32 mouse cellular contexts compared by ENCODE assay signal in the genomic region with DNA sequence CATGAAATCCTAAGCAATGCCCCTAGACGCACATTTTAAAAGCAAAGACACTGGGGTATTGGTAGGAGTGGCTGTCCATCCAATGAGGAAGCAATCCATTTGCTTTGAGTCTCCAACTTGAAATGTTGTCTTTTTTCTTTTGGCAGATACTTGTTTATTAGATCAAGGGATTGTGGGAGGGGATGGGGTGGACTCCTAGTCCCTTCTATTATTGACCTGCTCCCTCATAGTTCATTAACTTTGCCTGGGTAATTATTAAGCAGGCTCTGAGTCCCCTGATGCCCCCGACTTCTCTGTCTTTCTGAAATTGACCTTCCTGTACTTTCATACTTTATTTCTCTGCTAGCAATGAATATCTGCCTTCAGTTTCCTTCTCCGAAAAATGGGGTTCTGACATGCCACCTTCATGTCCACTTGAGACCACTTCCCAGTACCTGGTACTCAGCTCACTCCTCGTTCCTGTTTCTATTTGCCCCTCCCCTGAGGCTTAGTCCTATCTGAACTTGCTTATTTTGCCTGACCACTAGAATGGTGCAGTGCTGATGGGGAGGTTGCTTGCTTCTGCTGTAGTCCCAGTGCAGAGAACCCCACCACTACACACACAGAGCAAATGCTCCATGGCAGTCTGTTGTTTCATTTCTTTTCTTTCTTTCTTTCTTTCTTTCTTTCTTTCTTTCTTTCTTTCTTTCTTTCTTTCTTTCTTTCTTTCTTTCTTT. TPM values are rescaled to one million over a fixed set of nuclear protein-coding genes. Genes with fewer than 3 reads are reported as not detected.
DNase-seq lines count a peak whose midpoint lies in the region; ATAC-seq and TF ChIP-seq lines count a peak whose summit lies in the region.
"Had no signal": no experiment of that assay in that cellular context is flagged by ENCODE, and none has a peak within 500 bp of the region (broad histone marks: within the 10 kb centered on the region; RNA-seq: fewer than 3 reads in every experiment).

No protein-coding gene starts in this region.

- no peak overlapping the region for H3K4me2 ChIP-seq in stomach, embryonic 15.5 days
- no peak overlapping the region for H3K4me2 ChIP-seq in stomach, postnatal 0 days (replicated peaks; ENCODE audit: low read depth)
- 0 out of 2 replicates have a peak overlapping the region, but pooled peaks have one; percentile 11 for H3K4me2 ChIP-seq in liver, embryonic 14.5 days (ENCODE audit: low read depth)
- no peak overlapping the region for H3K4me2 ChIP-seq in forebrain, embryonic 12.5 days
- H3K4me2 ChIP-seq: embryonic facial prominence, embryonic 13.5 days; forebrain, embryonic 13.5 days; heart, embryonic 11.5 days; neural tube, embryonic 12.5 days had no signal

- no peaks in the 10 kb centered on the region for H3K36me3 ChIP-seq in stomach, embryonic 15.5 days
- no peaks in the 10 kb centered on the region for H3K36me3 ChIP-seq in stomach, postnatal 0 days (ENCODE audit: control insufficient read depth, insufficient read depth, low read length)
- no peaks in the 10 kb centered on the region for H3K36me3 ChIP-seq in liver, embryonic 14.5 days (replicated peaks; ENCODE audit: control insufficient read depth, insufficient read depth, low read depth)
- no peaks in the 10 kb centered on the region for H3K36me3 ChIP-seq in forebrain, embryonic 12.5 days (replicated peaks)
- H3K36me3 ChIP-seq in embryonic facial prominence, embryonic 10.5 days (replicated peaks) = no peaks in the 10 kb centered on the region
- H3K36me3 ChIP-seq: embryonic facial prominence, embryonic 13.5 days; G1E; neural tube, embryonic 12.5 days had no signal

- H3K27me3 ChIP-seq in stomach, embryonic 15.5 days (replicated peaks) = no peaks in the 10 kb centered on the region
- no peaks in the 10 kb centered on the region for H3K27me3 ChIP-seq in stomach, postnatal 0 days (ENCODE audit: control insufficient read depth, insufficient read depth, low read length)
- no peaks in the 10 kb centered on the region for H3K27me3 ChIP-seq in liver, embryonic 14.5 days (ENCODE audit: control insufficient read depth, insufficient read depth, low read length)
- peaks cover 8% of the 10 kb centered on the region; the same call in 1 of the 2 replicates for H3K27me3 ChIP-seq in forebrain, embryonic 12.5 days
- no peaks in the 10 kb centered on the region for H3K27me3 ChIP-seq in embryonic facial prominence, embryonic 10.5 days (replicated peaks; ENCODE audit: low read depth, poor library complexity, severe bottlenecking)
- H3K27me3 ChIP-seq: CH12.LX; embryonic facial prominence, embryonic 13.5 days; forebrain, embryonic 13.5 days; neural tube, embryonic 12.5 days had no signal

- no peak for DNase-seq in stomach, postnatal 0 days (ENCODE audit: low spot score)
- DNase-seq in kidney, postnatal 14 days = peak; percentile 61
- DNase-seq in liver, embryonic 14.5 days (ENCODE audit: low read depth in 3 of 3, low spot score in 3 of 3) = peak in 2 of 3 experiments; percentile 14 to 24
- no peak for DNase-seq in adrenal gland, postnatal 25 days
- DNase-seq in embryonic facial prominence, embryonic 10.5 days (ENCODE audit: low spot score) = no peak
- DNase-seq: B cell, adult 2 months; cerebellum, adult 11-12 months; cerebellum, postnatal 10 days; layer of hippocampus, adult 9-11 months; lung, postnatal 4 days; midbrain, embryonic 14.5 days; right cerebral cortex, postnatal 14 days; thymus, postnatal 14 days had no signal

- H3K9ac ChIP-seq in stomach, embryonic 15.5 days = no peak overlapping the region
- no peak overlapping the region for H3K9ac ChIP-seq in stomach, postnatal 0 days (ENCODE audit: low read length)
- H3K9ac ChIP-seq in liver, embryonic 14.5 days (replicated peaks) = no peak overlapping the region
- no peak overlapping the region for H3K9ac ChIP-seq in forebrain, embryonic 12.5 days
- H3K9ac ChIP-seq: embryonic facial prominence, embryonic 13.5 days; forebrain, embryonic 13.5 days; neural tube, embryonic 12.5 days had no signal

- no peak overlapping the region for H3K27ac ChIP-seq in stomach, embryonic 15.5 days
- H3K27ac ChIP-seq in stomach, postnatal 0 days (replicated peaks) = no peak overlapping the region
- no peak overlapping the region for H3K27ac ChIP-seq in liver, embryonic 14.5 days
- no peak overlapping the region for H3K27ac ChIP-seq in forebrain, embryonic 12.5 days
- no peak overlapping the region for H3K27ac ChIP-seq in embryonic facial prominence, embryonic 10.5 days (replicated peaks)
- H3K27ac ChIP-seq: embryonic facial prominence, embryonic 13.5 days; forebrain, embryonic 13.5 days; hindbrain, postnatal 0 days; kidney, postnatal 0 days; neural tube, embryonic 12.5 days had no signal

- 59% methylated on average over 4 of the region's 4 CpGs for WGBS in stomach, embryonic 15.5 days
- WGBS in stomach, postnatal 0 days = 52% methylated on average over 4 of the region's 4 CpGs
- WGBS in liver, embryonic 14.5 days (ENCODE audit: insufficient replicate concordance) = 39% methylated on average over 4 of the region's 4 CpGs
- WGBS in forebrain, embryonic 12.5 days = 85% methylated on average over 4 of the region's 4 CpGs
- 82% methylated on average over 4 of the region's 4 CpGs for WGBS in embryonic facial prominence, embryonic 10.5 days

- H3K4me3 ChIP-seq in stomach, embryonic 15.5 days (replicated peaks) = no peak overlapping the region
- no peak overlapping the region for H3K4me3 ChIP-seq in stomach, postnatal 0 days (ENCODE audit: low read depth, low read length)
- no peak overlapping the region for H3K4me3 ChIP-seq in liver, embryonic 14.5 days (ENCODE audit: insufficient read depth in 1 of 2, low read depth in 2 of 2, low read length in 2 of 2)
- H3K4me3 ChIP-seq in forebrain, embryonic 12.5 days (replicated peaks) = no peak overlapping the region
- H3K4me3 ChIP-seq in embryonic facial prominence, embryonic 10.5 days = no peak overlapping the region
- H3K4me3 ChIP-seq: embryonic facial prominence, embryonic 13.5 days; erythroblast, embryonic 14.5 days; forebrain, embryonic 13.5 days; neural tube, embryonic 12.5 days had no signal

- TF ChIP-seq EP300 in stomach, postnatal 0 days (optimal IDR thresholded peaks at IDR 0.05) = no peak
- no peak for TF ChIP-seq EP300 in liver, embryonic 14.5 days (IDR thresholded peaks at IDR 0.05; ENCODE audit: low read depth)

- H3K9me3 ChIP-seq in stomach, embryonic 15.5 days = no peaks in the 10 kb centered on the region
- no peaks in the 10 kb centered on the region for H3K9me3 ChIP-seq in stomach, postnatal 0 days (ENCODE audit: control insufficient read depth, low read length)
- no peaks in the 10 kb centered on the region for H3K9me3 ChIP-seq in liver, embryonic 14.5 days (ENCODE audit: control insufficient read depth, low read length)
- no peaks in the 10 kb centered on the region for H3K9me3 ChIP-seq in forebrain, embryonic 12.5 days
- no peaks in the 10 kb centered on the region for H3K9me3 ChIP-seq in embryonic facial prominence, embryonic 10.5 days
- H3K9me3 ChIP-seq: embryonic facial prominence, embryonic 13.5 days; forebrain, embryonic 13.5 days; neural tube, embryonic 12.5 days had no signal

- TF ChIP-seq CTCF in stomach, postnatal 0 days (IDR thresholded peaks at IDR 0.05; ENCODE audit: low read depth) = no peak
- TF ChIP-seq CTCF in liver, embryonic 14.5 days (IDR thresholded peaks at IDR 0.05; ENCODE audit: low read depth) = no peak

- ATAC-seq in stomach, embryonic 15.5 days (ENCODE audit: insufficient read depth, low FRiP score, low read depth) = peak; percentile 58; the same call in 1 of the 2 replicates
- ATAC-seq in stomach, postnatal 0 days (ENCODE audit: low FRiP score, low TSS enrichment) = no peak
- peak; percentile 58; the same call in 1 of the 2 replicates for ATAC-seq in liver, embryonic 14.5 days (ENCODE audit: insufficient read depth)
- no peak for ATAC-seq in forebrain, embryonic 12.5 days (ENCODE audit: low FRiP score)
- ATAC-seq: forebrain, embryonic 13.5 days; hindbrain, postnatal 0 days; Patski had no signal

- H3K4me1 ChIP-seq in stomach, embryonic 15.5 days = no peaks in the 10 kb centered on the region
- H3K4me1 ChIP-seq in stomach, postnatal 0 days (replicated peaks; ENCODE audit: control insufficient read depth, insufficient read depth) = no peaks in the 10 kb centered on the region
- H3K4me1 ChIP-seq in liver, embryonic 14.5 days (replicated peaks; ENCODE audit: control insufficient read depth in 2 of 2, insufficient read depth in 2 of 2, low read length in 1 of 2) = peaks cover 0 to 10% of the 10 kb centered on the region in 2 experiments; a peak in 1 of 4 replicates
- no peaks in the 10 kb centered on the region for H3K4me1 ChIP-seq in forebrain, embryonic 12.5 days
- no peaks in the 10 kb centered on the region for H3K4me1 ChIP-seq in embryonic facial prominence, embryonic 10.5 days
- H3K4me1 ChIP-seq: embryonic facial prominence, embryonic 13.5 days; forebrain, embryonic 13.5 days; neural tube, embryonic 12.5 days had no signal

RNA-seq across cellular contexts. Expression of a gene that starts 1.0 kb away (rescaled TPM):
- polyA plus RNA-seq in stomach, embryonic 15.5 days (2015; fragmentation: Nextera tagmentation; extraction: Ambion mirVana) = 4.3 and 6.8 TPM in 2 replicates
- 0.17 and 0.36 TPM in 2 replicates for polyA plus RNA-seq in stomach, postnatal 0 days (2015; fragmentation: Nextera tagmentation; extraction: Ambion mirVana)
- polyA plus RNA-seq in liver, embryonic 14.5 days (2012; rRNA removed) = 20.8 and 20.9 TPM in 2 replicates
- polyA plus RNA-seq in liver, embryonic 14.5 days (2014; fragmentation: Nextera tagmentation; extraction: Ambion mirVana) = 31.6 and 33.2 TPM in 2 replicates
- total RNA-seq in adrenal gland, postnatal 25 days (2021) = 4.9 TPM in 1 of 2 replicates, not detected in the other
- 0.12 TPM in 1 of 2 replicates, not detected in the other for polyA plus RNA-seq in forebrain, embryonic 12.5 days (2016; fragmentation: Nextera tagmentation; extraction: Ambion mirVana)
- not detected in 2 replicates for polyA plus RNA-seq in embryonic facial prominence, embryonic 10.5 days (2016; fragmentation: Nextera tagmentation; extraction: Ambion mirVana)
- total RNA-seq: CH12.LX; G1E; granulocyte monocyte progenitor cell, adult 5-6 weeks; hematopoietic stem cell, adult 5-6 weeks; megakaryocyte-erythroid progenitor cell, adult 5-6 weeks had no signal
- polyA plus RNA-seq: embryonic facial prominence, embryonic 13.5 days; erythroblast, embryonic 14.5 days; forebrain, embryonic 13.5 days; G1E; heart, postnatal 0 days; limb, embryonic 14.5 days; midbrain, embryonic 14.5 days; Patski had no signal

RNA-seq across cellular contexts. Expression of a gene that starts 27.1 kb away (rescaled TPM):
- polyA plus RNA-seq in stomach, embryonic 15.5 days (2015; fragmentation: Nextera tagmentation; extraction: Ambion mirVana) = 7.6 and 9.0 TPM in 2 replicates
- 1.5 and 2.4 TPM in 2 replicates for polyA plus RNA-seq in stomach, postnatal 0 days (2015; fragmentation: Nextera tagmentation; extraction: Ambion mirVana)
- 0.03 and 0.09 TPM in 2 replicates for polyA plus RNA-seq in liver, embryonic 14.5 days (2012; rRNA removed)
- polyA plus RNA-seq in liver, embryonic 14.5 days (2014; fragmentation: Nextera tagmentation; extraction: Ambion mirVana) = not detected in 2 replicates
- 2.0 and 2.5 TPM in 2 replicates for total RNA-seq in adrenal gland, postnatal 25 days (2021)
- 62.3 and 75.3 TPM in 2 replicates for polyA plus RNA-seq in forebrain, embryonic 12.5 days (2016; fragmentation: Nextera tagmentation; extraction: Ambion mirVana)
- polyA plus RNA-seq in embryonic facial prominence, embryonic 10.5 days (2016; fragmentation: Nextera tagmentation; extraction: Ambion mirVana) = 4.8 and 5.7 TPM in 2 replicates
- total RNA-seq: CH12.LX; G1E; gastrocnemius, adult 8-10 months; granulocyte monocyte progenitor cell, adult 5-6 weeks; hematopoietic stem cell, adult 5-6 weeks; megakaryocyte-erythroid progenitor cell, adult 5-6 weeks had no signal
- polyA plus RNA-seq: erythroblast, embryonic 14.5 days; G1E; heart, postnatal 0 days; Patski; testis, adult 2 months had no signal

Comparison
In these comparisons a context has a peak if more than half of its experiments do, and no peak if none do; other contexts are left out.
1. ATAC-seq: peak in stomach, embryonic 15.5 days (single experiment) and liver, embryonic 14.5 days (single experiment); none in stomach, postnatal 0 days (single experiment) and forebrain, embryonic 12.5 days (single experiment).
2. DNase-seq: peak in kidney, postnatal 14 days (single experiment) and liver, embryonic 14.5 days (2 of 3); none in stomach, postnatal 0 days (single experiment), adrenal gland, postnatal 25 days (single experiment) and embryonic facial prominence, embryonic 10.5 days (single experiment).